Mouse (Mus musculus): ENCODE data around the gene Evx2. TPM values are rescaled to one million over a fixed set of nuclear protein-coding genes. Genes with fewer than 3 reads are reported as not detected.

Gene Evx2
- total RNA-seq, 2 experiments from 2014 or later: not detected

DNA sequence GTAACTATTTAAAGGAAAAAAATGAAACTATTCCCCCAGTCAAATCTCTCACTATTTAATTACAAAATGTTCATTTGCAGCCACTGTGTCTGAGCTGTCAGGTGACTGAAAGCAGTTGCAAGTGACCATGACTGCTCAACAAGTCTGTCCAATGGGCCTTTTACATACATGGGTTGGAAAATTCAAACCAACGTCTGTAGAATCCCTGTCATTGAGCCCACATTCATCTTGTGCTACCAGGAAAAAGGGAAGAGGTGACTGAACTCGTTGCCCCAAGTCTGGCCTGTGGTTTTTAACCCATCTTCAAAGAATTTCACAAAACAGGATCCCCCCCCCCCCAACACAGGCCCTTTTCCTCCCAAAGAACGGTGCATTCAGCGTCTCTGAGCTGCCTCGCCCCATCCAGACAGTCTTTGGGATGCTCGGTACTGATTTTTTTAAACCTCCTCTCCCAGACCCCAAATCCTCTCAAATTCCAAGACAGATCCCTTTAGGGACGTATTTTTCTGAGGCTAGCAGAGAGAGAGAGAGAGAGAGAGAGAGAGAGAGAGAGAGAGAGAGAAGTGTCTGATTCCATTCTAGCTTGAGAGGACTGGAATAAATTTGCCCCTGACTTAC lies 36.6 kb upstream of the Evx2 start:
- ATAC-seq (ENCODE audit: poor library complexity, severe bottlenecking): no peak

DNA sequence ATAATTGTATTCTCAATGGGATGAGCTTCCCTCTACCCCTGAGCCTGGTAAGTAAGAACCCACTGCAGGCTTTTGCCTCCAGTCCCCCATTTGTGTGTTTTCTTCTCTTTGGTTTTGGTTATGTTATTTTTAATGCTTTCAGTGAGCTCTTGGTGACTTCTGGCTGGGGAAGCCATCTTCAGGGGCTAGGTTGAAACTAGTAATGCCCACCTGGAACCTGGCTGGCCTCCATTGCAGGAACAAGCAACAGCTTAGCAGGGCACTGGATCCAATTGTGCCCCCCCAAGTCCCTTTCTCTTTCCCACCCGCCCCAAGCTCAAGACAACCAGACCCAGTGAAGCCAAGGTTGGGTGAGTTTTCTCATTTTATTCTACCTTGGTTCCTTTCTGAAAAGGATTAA lies 36.0 kb upstream of the Evx2 start:
- no peak for ATAC-seq (ENCODE audit: poor library complexity, severe bottlenecking)

DNA sequence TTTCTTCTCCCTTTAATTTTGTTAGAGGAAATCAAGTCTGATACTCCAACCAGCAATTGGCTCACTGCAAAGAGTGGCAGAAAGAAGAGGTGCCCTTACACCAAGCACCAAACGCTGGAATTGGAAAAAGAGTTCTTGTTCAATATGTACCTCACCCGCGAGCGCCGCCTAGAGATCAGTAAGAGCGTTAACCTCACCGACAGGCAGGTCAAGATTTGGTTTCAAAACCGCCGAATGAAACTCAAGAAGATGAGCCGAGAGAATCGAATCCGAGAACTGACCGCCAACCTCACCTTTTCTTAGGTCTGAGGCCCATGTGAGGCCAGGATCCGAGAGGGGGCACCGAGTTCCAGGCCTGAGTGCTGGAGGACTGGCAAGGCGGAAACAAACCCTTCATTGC lies 34.7 kb upstream of the Evx2 start:
- ATAC-seq (ENCODE audit: poor library complexity, severe bottlenecking): no peak

DNA sequence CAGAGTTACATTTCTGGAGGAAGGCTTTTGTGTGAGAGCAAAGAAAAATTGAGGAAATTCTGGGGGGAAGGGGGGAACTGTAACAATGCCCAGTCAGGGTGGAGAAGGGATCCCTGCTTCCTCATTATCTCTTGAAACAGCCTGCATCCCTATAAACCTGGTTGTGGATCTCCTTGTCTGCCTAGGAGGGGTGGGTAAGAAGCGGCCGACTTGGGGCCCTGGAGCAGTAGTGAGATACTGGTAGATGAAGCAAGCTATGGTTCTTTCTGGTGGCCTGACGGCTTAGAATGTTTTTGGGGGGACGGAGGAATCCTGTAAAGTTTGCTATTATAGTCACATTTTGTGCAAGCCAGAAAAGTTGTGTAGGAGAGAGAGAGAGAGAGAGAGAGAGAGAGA lies 34.1 kb upstream of the Evx2 start:
- ATAC-seq (ENCODE audit: poor library complexity, severe bottlenecking): no peak

DNA sequence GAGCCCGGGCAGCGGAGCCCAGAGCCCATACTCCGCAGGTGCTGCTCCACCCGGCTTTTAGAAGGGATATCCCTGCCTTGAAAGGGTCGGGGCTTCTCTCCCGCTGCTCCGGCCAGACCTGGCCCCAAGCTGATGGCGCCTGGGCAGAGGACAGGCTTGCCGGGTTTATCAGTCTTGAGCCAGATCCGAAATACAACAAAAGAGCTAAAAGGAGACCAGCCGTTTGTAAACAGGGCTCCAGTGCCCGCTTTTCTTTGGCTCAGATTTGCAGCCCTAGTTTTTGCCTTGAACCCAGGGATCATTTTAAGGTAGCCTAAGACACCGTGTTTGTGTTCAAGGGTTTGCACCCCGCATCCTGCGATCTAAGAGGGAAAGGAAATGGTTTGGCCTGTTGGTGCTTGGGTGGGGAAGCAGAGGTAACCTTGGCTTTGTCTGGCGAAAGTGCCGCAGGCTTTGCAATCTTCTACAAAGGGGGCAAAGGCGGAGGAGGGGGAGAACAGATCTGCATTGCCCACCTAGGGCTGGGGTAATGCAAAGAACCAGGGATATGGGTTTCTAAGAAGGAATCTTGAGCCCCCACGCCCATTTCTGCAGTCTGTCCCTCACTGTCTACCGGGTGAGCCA lies 33.6 kb upstream of the Evx2 start:
- no peak for ATAC-seq (ENCODE audit: poor library complexity, severe bottlenecking)

DNA sequence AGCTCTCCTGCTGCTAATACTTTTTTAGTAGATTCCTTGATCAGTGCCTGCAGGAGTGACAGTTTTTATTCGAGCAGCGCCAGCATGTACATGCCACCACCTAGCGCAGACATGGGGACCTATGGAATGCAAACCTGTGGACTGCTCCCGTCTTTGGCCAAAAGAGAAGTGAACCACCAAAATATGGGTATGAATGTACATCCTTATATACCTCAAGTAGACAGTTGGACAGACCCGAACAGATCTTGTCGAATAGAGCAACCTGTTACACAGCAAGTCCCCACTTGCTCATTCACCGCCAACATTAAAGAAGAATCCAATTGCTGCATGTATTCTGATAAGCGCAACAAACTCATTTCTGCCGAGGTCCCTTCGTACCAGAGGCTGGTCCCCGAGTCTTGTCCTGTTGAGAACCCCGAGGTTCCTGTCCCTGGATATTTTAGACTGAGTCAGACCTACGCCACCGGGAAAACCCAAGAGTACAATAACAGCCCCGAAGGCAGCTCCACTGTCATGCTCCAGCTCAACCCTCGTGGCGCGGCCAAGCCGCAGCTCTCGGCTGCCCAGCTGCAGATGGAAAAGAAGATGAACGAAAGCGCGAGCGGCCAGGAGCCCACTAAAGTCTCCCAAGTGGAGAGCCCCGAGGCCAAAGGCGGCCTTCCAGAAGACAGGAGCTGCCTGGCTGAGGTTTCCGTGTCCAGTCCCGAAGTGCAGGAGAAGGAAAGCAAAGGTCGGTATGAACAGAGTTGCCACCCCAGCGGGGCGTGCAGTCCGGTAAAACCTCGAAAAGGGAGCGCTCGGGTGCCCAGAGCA lies 32.8 kb upstream of the Evx2 start:
- no peak for ATAC-seq (ENCODE audit: poor library complexity, severe bottlenecking)

DNA sequence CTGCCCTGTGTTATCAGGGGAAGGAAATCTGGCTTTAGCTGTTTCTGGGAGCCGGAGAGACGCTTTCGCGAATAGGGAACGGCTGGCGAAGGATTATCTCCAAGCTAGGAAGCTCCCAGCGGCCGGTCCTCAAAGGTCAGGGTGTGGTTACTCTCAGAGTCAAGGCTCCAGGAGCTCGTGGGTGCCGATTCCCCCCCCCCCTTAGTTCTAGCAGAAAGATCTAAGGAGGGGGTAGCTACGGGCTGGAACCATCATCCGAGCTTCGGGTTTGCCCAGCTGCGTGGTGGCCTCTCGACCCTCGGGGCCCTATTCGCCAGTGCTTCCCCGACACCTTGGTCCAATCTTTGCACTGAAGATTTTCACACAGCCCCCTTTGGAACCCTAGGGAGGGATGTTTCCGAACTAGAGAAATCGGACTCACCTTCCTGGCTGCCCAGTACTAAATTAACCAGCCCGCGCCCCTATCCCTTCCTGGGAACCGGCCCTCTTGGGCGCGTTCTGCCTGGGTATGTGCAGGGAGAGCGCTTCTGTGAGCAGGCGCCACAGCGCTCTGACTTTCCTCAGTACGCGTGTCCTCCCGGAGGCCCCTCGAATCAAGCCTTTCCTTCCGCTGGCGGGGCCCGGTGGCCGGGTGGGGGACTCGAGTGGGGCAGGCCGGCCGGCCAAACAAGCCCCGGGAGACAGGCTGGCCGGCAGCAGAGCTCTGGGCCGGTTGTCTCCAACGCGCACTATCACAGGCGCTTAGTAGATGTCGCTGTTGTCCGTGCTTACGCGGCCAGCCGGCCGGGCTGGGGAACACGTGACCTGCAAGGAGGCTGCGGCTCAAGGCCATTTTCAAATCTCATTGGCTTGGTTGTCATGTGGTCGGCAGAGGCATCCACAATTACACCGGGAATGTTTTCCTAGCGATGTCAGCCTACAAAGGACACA lies 31.9 kb upstream of the Evx2 start, which contains the start of gene Hoxd10:
Gene Hoxd10, plus strand, starts transcription at position 903 of the 930 bp plus-strand sequence.
- ATAC-seq (ENCODE audit: poor library complexity, severe bottlenecking): no peak

DNA sequence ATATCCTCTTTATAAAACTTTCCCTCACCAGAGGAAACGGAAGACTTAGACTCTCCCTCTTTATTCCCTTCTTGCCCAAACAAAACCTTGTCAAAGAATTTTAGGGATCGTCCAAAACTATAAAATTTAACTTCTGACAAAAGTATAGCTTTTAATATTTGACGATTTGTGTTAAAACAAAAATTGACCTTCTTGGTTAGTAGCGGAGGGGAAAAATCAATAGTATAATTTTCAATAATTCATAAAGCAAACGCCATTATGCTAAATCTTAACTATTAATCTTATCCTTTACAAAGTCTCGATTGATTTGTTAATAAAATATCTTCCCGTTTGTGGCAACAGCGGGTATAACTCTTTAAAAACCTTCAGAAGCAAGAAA lies 31.0 kb upstream of the Evx2 start:
- no peak for ATAC-seq (ENCODE audit: poor library complexity, severe bottlenecking)

DNA sequence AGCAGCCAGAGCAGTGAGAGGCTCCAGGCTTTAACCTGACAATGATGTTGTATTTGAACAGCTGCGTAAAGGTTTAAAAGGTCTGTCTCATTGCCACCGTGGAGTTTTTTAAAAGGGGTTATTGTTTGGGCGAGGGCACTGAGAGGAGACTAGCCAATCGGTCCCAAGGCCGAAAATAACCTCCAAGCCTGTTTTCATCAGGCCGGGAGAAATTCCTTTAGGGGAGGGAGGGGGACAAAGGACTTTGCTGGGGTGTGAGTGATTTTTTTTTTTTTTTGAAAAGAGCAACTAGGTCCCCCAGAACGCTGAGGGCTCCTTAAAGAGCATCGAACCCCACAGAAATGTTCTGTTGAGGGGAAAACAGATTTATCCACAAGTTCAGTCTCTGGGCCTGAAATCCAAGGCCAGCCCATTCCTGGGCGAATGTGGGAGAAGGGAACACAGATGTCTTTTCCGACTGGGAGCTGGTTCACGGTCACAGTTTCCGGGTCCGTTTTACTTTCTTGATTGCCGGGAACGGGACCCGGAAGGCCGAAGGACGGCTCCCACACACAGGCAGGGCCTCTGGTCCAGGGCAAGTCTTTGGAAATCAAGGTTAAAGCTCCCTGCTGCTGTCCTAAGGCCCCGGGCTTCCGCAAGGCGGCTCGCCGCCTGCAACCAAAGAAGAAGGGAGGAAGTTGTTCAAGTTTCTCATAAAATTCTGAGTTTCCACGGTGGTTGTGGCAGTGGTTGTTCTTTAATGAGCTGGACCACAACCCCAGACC lies 30.4 kb upstream of the Evx2 start:
- ATAC-seq (ENCODE audit: poor library complexity, severe bottlenecking): no peak

DNA sequence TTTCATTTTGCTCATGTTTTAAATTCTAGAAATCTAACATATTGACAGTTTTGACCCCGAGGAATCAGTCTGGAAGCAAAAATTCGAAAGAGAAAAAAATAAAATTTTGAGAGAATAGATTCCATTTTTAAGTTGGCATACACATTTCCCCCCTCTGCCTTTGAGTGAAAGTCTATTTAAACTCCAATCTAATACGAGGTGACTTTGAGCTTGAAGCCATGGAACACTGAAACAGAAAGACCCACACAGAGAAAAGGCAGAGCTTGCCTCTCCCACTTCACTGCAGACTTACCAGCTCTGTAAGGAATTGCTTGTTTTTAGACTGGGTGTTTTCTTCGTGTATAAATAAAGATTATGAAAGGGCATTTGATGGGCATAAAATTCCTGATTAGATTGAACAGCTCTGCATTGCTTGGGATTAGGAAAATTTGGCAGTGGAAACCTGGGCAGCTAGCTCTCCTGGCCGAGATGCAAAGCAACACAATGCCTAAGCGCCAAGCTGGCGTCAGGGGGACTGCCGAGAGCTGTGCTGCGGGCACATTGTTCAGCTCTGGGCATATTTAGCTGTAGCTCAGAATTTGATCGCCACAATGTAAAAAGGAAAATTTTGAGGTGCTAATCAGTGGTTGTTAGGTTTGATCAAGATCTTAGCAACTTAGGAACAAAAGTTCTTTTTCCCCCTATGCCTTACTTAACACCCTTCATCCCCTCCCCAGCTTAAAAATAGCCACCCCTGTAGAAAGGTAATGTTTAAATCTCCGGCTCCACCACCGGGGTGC lies 29.6 kb upstream of the Evx2 start:
- ATAC-seq (ENCODE audit: poor library complexity, severe bottlenecking): no peak

DNA sequence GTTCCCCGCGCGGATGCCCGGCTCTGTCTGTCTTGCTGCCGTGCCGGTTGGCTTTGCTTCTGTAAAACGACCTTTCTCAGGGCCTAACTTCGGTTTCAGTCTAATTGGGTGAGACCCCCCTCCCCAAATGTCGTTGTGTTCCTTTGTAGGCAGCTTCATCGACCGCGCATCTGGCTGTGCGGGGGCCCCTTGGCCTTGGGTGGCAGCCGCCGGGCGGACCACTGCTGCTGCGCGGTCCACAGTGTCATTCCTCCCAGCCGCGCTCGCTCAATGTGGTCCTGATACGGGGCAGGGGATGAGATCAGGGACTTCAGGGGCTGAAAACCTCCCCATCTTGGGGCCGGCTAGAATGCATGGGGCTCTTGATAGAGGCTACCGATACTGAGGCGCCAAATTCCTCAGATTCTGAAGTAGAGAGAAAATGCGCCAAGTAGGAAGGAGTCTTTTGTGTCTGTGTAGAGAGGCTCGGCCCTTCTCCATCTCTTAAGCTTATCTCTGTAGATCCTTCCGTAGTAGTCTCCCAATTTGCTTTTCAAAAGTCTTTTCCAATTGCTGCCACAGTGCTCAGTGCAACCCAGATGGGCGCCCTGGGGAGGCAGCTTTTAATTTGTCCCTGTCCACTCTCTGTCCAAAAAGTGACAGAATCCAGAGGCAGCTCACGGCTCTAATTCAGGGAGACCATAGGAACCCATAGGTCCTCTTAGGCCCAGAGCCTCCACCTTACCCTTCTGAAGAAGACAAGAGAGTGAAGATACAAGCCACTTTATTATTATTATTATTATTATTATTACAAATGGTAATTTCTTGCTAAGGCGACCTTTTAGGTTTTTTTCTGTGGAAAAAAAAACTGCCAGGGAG lies 28.6 kb upstream of the Evx2 start:
- no peak for ATAC-seq (ENCODE audit: poor library complexity, severe bottlenecking)

DNA sequence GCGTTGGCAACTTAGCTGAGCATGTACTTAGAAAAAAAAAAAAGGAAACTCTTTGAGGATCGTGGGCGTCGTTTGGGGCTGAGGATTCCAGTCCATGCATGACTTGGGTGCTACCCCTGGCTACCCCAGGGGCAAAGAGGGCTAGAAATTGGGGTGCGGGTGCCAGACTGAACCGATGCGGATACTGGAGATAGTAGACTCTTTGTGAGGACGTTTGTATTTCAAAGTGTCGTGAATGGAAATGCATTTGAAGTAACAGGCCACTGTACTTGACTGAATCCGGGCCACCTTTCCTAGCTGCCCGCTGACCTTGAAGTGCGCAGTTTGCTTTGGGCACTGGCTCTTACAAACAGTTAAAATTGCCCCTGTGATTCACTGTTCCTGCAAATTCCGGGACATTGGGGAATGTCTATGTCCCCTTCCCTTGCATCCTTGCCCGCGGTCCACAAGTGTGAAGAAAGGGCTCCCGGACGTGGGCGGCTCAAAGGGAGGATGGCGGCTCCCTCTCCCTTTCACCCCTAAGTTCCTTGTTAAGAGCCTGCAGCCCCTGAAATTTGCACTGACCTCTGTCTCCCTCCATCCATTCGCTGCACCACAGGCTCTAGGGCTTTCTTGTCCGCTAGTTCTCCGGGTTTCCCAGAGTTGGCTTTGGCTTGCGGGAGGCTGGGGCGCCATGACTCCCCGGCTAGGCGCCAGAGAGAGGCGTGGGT lies 27.8 kb upstream of the Evx2 start:
- ATAC-seq (ENCODE audit: poor library complexity, severe bottlenecking): no peak

DNA sequence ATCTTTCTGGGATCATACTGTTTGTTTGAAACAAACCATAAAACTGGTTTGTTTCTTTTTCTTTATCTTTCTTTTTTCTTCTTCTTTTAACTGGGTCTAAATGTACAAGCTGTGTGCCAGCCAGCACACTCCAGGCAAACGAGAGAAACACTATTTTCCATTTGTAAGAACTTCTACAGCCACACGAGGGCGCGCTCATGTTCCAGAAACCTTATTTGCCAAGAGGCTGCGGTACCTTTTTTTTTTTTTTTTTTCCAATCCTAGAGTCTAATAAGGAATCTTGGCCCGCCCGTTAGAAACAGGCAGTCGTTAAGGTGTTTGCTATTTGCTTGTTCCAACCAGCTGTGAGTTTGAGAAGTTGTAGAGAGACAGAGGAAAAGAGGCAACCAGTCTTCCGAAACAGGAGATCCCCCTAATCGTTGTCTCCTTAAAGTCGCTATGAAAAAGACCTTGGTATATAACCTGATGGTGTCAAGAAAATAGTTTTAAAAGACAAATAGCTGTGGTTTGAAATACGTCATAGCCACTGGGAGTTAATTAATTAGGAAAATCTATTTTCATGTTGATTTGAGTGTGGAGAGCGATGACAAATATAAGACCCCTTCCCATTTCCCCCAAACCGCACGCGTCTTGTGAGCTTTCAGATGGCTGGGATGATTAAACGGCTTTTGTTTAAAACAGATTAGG lies 27.1 kb upstream of the Evx2 start:
- peak; percentile 54; the same call in 1 of the 2 replicates for ATAC-seq (ENCODE audit: poor library complexity, severe bottlenecking)

DNA sequence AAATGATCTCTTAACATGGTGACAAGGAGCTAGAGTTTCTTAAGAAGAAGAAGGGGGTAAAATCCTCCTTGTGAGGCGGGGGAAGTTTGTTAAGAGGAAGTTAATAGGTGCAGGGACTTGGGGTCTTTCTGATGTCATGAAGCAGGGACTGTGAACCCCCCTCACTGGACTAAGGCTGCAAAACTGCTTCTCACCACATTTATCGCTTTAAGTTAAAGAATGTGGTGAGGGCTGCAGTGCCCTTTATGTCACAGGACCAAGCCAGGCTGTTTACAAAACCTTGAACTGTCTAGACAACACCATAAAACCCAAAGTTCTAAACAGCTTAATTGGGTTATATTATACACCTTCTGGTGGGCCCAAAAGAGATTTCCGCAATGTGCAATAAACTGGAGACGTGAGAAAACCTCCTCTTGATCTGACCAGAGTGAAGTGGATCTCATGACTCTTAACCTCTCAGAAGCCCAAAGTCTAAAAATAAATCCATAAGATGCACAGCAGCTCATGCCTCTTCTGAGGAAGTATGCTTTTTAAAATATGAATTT lies 25.8 kb upstream of the Evx2 start:
- no peak for ATAC-seq (ENCODE audit: poor library complexity, severe bottlenecking)

DNA sequence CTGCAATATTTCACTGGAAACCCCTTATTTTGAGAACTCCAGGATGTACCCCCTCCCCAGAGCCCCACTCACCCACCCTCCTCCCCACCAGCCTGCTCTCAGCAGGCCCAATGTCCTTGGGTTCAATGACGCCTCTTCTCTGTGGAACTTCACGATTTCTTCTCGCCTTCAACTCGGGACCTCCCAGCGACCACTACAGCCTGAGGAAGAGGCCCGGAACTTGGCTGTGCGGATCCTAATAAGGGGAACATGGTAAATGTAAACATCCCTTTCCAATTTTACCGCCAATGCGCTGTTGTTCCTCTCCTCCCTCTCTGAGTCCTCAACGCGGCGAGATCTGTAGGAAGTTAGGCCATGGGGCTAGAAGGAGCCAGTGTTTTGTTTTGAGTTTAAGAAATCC lies 24.7 kb upstream of the Evx2 start:
- ATAC-seq (ENCODE audit: poor library complexity, severe bottlenecking): no peak

DNA sequence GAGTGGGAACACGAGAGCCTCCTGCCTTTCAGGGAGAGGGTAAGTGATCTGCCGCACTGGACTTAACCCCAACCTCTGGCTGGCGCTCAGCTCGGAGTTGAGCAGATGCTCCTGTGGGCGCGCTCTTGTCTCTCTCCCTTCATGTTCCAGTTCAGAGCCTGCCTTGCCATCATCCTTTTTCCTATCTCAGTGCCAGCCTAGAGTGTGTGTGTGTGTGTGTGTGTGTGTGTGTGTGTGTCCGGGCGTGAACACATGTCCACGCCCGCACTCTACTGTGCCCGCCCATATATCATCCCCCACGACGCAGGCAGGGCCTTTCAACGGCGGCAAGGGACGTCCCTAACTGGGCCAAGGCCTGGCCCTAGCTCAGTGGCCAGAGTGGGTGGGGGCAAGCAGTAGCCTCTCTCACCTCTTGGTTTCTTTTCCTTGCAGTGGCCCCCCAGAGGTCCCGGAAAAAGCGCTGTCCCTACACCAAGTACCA lies 24.2 kb upstream of the Evx2 start:
- no peak for ATAC-seq (ENCODE audit: poor library complexity, severe bottlenecking)

DNA sequence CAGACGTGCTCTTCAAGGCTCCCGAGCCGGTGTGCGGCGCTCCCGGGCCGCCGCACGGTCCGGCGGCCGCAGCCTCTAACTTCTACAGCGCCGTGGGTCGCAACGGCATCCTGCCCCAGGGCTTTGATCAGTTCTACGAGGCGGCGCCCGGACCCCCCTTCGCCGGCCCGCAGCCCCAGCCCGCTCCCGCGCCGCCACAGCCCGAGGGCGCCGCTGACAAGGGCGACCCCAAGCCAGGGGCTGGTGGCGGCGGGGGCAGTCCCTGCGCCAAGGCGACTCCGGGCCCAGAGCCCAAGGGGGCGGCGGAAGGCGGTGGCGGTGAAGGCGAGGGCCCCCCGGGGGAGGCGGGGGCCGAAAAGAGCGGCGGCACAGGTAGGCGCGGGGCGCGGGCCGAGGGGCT lies 23.4 kb upstream of the Evx2 start:
- no peak for ATAC-seq (ENCODE audit: poor library complexity, severe bottlenecking)

Measured in megakaryocyte, adult 5-6 weeks (primary cell).